Mouse (Mus musculus): ENCODE data around the gene Fbxw7. TPM values are rescaled to one million over a fixed set of nuclear protein-coding genes. Genes with fewer than 3 reads are reported as not detected.

The Fbxw7 gene
- 21.5 and 24.7 TPM in 2 replicates for polyA plus RNA-seq (2012; rRNA removed)

GRCm38 (mm10) chr3:84814762-84815381, at the start of gene Fbxw7:
Gene Fbxw7 (plus strand): TSS chr3:84815268.

Other genes starting within 250 kb of the Fbxw7 start
- gene Arfip1, start 232.6 kb upstream of the Fbxw7 start, polyA plus RNA-seq (2012; rRNA removed) = 16.0 and 17.2 TPM in 2 replicates
- 0.02 and 0.16 TPM in 2 replicates for gene Tigd4, start 221.7 kb upstream of the Fbxw7 start, polyA plus RNA-seq (2012; rRNA removed)
- 1.2 TPM in 2 replicates for gene Tmem154, start 149.1 kb upstream of the Fbxw7 start, polyA plus RNA-seq (2012; rRNA removed)

Data from central nervous system, embryonic 14 days (tissue).